Mouse (Mus musculus) heart, embryonic 12.5 days (tissue): ENCODE measurements around the gene Msi2. TPM values are rescaled to one million over a fixed set of nuclear protein-coding genes. Genes with fewer than 3 reads are reported as not detected.

Source experiments
- ATAC-seq: fragments of 200-750 bp; cut with Nextera tagmentation; 2 replicates; pipeline ENCODE4 v1.8.0; 2017; ENCODE audit warnings: moderate TSS enrichment, moderate library complexity; ENCODE audit not compliant: insufficient number of reproducible peaks, low FRiP score
- H3K27ac ChIP-seq: fragments of 300-500 bp; sonication (generic); 2 replicates; pipeline ENCODE4 v1.5.1; 2016; ENCODE audit warnings: mild to moderate bottlenecking, moderate library complexity; ENCODE audit not compliant: poor library complexity, severe bottlenecking
- H3K27me3 ChIP-seq: fragments of 300-500 bp; sonication (generic); replicated peaks from 2 replicates; pipeline ENCODE4 v1.6.1; 2016; ENCODE audit warnings: mild to moderate bottlenecking, moderate library complexity
- H3K36me3 ChIP-seq: fragments of 300-500 bp; sonication (generic); 2 replicates; pipeline ENCODE4 v1.6.1; 2016; ENCODE audit warnings: mild to moderate bottlenecking, moderate library complexity
- H3K4me1 ChIP-seq: fragments of 300-500 bp; sonication (generic); replicated peaks from 2 replicates; pipeline ENCODE4 v1.6.1; 2016; ENCODE audit warnings: mild to moderate bottlenecking
- H3K4me2 ChIP-seq: fragments of 300-500 bp; sonication (generic); 2 replicates; pipeline ENCODE4 v1.6.1; 2016; ENCODE audit warnings: mild to moderate bottlenecking, moderate library complexity
- H3K4me3 ChIP-seq: fragments of 300-500 bp; sonication (generic); 2 replicates; pipeline ENCODE4 v1.5.1; 2016; ENCODE audit warnings: mild to moderate bottlenecking
- H3K9ac ChIP-seq: fragments of 300-500 bp; sonication (generic); 2 replicates; pipeline ENCODE4 v1.6.1; 2016; ENCODE audit warnings: mild to moderate bottlenecking, moderate library complexity
- H3K9me3 ChIP-seq: fragments of 300-500 bp; sonication (generic); replicated peaks from 2 replicates; pipeline ENCODE4 v1.6.1; 2016; ENCODE audit warnings: mild to moderate bottlenecking, moderate library complexity
- whole genome bisulfite sequencing: fragments of 180-500 bp; shearing (Covaris S2); methylation state at CpG from one replicate; pipeline ENCODE4 v1.1.7; 2016; 5-methylcytosine and 5-hydroxymethylcytosine counted together
- polyA plus RNA-seq: library from polyadenylated mRNA; unstranded; fragments of >200 nt; fragmentation: Nextera tagmentation; extraction: Ambion mirVana; gene quantifications from 2 replicates; pipeline ENCODE4 v1.2.1, GENCODE M21; 2016

The Msi2 gene
- polyA plus RNA-seq, 1 experiment from 2014 or later = 20.5 TPM

DNA sequence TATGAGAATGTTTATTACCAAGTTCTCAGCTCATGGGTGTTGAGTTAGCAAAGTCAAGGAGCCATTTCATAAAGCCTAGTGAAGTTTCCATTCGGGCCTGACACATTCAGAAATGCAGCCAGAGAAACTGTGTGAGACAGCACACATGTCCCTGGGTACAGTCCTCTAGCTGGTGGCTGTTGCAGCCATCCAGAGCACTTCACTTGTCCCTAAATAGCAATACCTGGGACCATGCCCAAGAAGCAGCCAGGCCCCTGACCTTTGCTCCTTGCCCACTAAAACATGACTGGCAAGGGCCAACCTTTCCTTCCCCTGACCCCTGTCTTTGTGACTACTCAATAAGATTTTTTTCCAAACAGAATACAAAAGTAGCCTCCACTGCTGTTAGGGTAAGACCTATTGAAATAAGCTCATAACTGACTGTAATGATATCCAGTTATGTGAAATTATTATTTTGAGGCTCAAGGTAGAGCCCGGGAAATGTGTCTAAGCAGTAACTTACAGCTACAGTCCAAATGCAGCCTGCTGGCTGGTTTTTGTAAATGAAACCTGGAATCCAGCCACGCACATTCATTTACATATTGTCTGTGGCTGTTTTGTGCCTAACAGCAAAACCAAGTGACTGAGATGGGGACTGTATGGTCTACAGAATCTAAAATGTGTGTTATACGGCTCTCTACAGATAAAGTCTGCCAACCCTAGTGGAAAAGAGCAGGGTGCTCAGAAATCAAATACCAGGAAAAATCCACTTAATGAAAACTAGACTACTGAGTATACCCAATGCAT is 143.5 kb downstream of the Msi2 start:
- ATAC-seq = no peak
- H3K4me2 ChIP-seq = no peak overlapping the region
- H3K36me3 ChIP-seq = peaks cover 3% of the 10 kb centered on the region; the same call in 1 of the 2 replicates
- no peak overlapping the region for H3K9ac ChIP-seq
- H3K4me1 ChIP-seq = peaks cover 85% of the 10 kb centered on the region
- WGBS = 74% methylated on average over 4 of the region's 4 CpGs
- H3K4me3 ChIP-seq = no peak overlapping the region
- no peaks in the 10 kb centered on the region for H3K27me3 ChIP-seq
- peak overlapping the region; percentile 66 for H3K27ac ChIP-seq
- H3K9me3 ChIP-seq = no peaks in the 10 kb centered on the region

DNA sequence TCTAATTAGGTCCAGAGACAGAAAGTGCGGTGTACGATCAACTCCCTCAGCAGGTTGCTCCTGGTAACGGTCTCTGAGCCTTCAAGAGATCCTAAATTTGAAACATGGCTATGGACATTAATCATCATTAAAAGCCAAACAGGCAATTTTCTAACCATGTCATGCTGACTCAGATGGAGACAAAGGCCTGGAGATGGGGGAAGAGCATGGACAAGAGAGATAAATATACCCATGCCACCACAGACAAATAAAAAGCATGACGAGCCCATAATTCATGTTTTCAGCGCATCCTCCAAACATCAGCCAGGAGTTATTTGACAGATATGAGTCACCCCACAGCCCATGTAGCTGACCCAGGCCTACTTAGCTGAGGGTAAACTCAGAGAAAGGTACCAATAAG is 145.3 kb downstream of the Msi2 start:
- H3K9me3 ChIP-seq = no peaks in the 10 kb centered on the region
- no peak for ATAC-seq
- H3K9ac ChIP-seq = no peak overlapping the region
- H3K4me2 ChIP-seq = no peak overlapping the region
- H3K4me1 ChIP-seq = peaks cover 90% of the 10 kb centered on the region
- H3K27me3 ChIP-seq = no peaks in the 10 kb centered on the region
- H3K4me3 ChIP-seq = no peak overlapping the region
- H3K36me3 ChIP-seq = peaks cover 3% of the 10 kb centered on the region; the same call in 1 of the 2 replicates
- 95% methylated on average over 5 of the region's 5 CpGs for WGBS
- H3K27ac ChIP-seq = no peak overlapping the region

DNA sequence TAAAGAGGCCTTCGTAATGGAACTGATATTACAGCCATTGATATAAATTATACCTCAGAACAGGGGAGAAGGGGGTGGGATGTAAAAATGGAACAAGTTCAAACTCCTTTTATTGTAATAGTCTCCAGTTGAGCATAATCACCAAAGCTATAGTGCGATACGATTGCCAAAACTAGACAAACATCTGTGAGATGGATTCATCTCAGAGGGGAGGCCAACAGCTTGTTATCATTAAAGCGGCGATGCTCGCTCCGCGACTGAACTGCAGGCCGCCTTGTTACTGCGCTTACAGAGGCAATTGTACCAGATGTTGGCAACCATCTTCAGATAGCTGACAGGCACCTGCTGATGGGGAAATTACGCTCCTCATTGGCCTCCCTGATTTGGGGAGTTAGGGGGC is 145.9 kb downstream of the Msi2 start:
- Histone ChIP-seq H3K9me3 (no peaks in the 10 kb centered on the region), H3K9ac (no peak overlapping the region), H3K4me1 (peaks cover 86% of the 10 kb centered on the region), H3K27me3 (no peaks in the 10 kb centered on the region), H3K4me2 (no peak overlapping the region), H3K27ac (no peak overlapping the region), H3K4me3 (no peak overlapping the region), H3K36me3 (no peaks in the 10 kb centered on the region)
- ATAC-seq = no peak
- WGBS = 90% methylated on average over 11 of the region's 11 CpGs

DNA sequence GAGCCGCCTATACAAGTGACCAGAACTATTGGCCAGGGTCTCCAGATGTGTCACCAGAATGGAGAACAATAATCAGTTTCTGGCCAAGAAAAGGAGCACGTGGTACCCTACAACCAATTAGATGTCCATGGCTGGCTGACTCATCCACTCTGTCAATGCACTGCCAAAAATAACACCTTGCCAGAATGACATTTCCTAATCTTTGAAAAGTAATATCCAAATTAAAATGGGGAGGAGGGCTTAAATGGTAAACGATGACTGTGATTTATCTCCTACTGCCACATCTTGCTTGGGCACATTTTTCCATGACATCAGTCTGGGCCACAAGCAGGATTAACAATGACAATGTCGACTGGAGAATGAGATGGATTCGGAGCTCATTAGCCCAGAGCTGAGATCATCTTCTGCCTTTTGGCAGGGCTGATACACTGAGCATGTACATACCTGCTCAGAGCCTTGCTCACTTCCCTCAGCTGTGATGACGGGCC is 147.6 kb downstream of the Msi2 start:
- Histone ChIP-seq H3K4me3 (no peak overlapping the region), H3K27me3 (no peaks in the 10 kb centered on the region), H3K4me2 (no peak overlapping the region), H3K9ac (no peak overlapping the region), H3K27ac (peak overlapping the region; percentile 53), H3K36me3 (peaks cover 5% of the 10 kb centered on the region; the same call in 1 of the 2 replicates), H3K9me3 (no peaks in the 10 kb centered on the region), H3K4me1 (peaks cover 79% of the 10 kb centered on the region)
- 47% methylated on average over 6 of the region's 6 CpGs for WGBS
- ATAC-seq = peak; percentile 65

DNA sequence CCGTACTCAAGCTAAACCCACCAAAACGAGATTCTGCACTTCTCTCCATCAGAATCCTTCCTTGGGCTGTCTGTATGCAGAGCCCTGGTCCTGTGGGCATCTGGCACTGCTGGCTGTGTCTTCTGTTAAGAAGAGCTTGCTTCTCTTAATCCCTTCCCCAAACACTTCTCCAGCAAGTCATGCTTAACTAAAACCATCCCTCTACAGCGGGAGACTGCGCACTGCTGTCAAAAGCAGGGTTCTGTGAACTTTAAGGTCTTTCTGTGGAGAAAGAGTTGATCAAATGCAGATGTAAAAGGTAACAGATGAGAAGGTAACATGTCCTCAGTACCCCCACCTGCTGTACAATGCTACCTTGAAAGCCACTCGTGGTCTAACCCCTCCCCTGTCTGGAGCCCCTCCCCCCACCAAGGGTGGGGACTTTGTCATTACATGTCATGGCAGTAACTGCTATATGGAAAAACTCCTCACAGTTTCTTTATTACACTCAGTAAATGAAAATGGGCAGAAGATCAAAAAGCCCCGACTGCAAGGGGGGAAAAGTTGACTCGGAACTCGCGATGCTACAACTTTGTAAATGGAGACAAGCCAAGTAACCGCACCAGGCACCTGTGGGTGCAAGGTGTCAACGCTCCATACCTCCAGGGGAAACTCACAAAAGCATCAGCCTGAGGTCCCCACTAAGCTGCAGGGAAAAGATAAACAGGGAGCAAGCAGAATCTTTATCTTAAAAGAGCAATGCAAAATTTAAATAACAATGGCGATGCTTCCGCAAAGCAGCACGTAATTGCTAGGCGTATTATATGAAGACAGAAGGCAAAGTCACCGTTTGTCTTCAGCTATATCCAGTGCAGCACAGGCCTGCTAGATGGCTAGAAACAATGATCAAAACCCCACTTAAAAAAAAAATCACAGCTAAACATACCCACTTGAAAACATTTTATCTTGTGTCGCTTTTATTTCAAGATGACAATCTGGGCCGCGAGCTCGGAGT is 151.4 kb downstream of the Msi2 start:
- H3K27ac ChIP-seq = no peak overlapping the region
- no peak overlapping the region for H3K4me3 ChIP-seq
- H3K9ac ChIP-seq = no peak overlapping the region
- H3K36me3 ChIP-seq = peaks cover 13% of the 10 kb centered on the region; the same call in 1 of the 2 replicates
- peaks cover 75% of the 10 kb centered on the region for H3K4me1 ChIP-seq
- 80% methylated on average over 20 of the region's 20 CpGs for WGBS
- no peak overlapping the region for H3K4me2 ChIP-seq
- no peak for ATAC-seq
- H3K27me3 ChIP-seq = no peaks in the 10 kb centered on the region
- H3K9me3 ChIP-seq = no peaks in the 10 kb centered on the region

DNA sequence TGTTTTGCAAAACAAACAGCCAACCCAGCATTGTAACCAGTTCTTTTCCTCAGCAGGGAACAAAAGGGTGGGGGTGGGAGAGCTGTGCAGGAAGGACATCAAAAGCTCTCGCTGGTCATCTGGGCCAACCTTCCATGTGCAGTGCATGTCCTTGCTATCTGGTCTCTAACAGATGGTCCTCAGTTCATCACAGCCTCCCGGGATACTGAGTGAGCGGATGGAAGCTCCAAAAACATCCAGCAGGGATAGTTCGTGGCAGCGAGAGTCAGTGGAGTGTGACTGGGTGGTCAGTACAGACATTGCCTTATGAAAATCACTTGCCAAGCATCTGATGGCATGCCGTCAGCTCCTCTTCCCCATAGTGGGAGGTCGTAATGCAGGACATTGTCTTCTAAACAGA is 153.5 kb downstream of the Msi2 start:
- H3K27ac ChIP-seq = peak overlapping the region; percentile 12; the same call in 1 of the 2 replicates
- ATAC-seq = no peak
- H3K9ac ChIP-seq = no peak overlapping the region
- H3K4me1 ChIP-seq = peaks cover 77% of the 10 kb centered on the region
- no peak overlapping the region for H3K4me3 ChIP-seq
- H3K4me2 ChIP-seq = no peak overlapping the region
- no peaks in the 10 kb centered on the region for H3K27me3 ChIP-seq
- H3K36me3 ChIP-seq = peaks cover 13% of the 10 kb centered on the region; the same call in 1 of the 2 replicates
- WGBS = 72% methylated on average over 7 of the region's 7 CpGs
- no peaks in the 10 kb centered on the region for H3K9me3 ChIP-seq

GRCm38 (mm10) chr11:88564363-88564762 is 153.9 kb downstream of the Msi2 start:
- Histone ChIP-seq H3K4me3 (no peak overlapping the region), H3K4me2 (no peak overlapping the region), H3K36me3 (peaks cover 13% of the 10 kb centered on the region; the same call in 1 of the 2 replicates), H3K9ac (no peak overlapping the region), H3K4me1 (peaks cover 79% of the 10 kb centered on the region), H3K9me3 (no peaks in the 10 kb centered on the region), H3K27me3 (no peaks in the 10 kb centered on the region), H3K27ac (peak overlapping the region; percentile 12)
- no peak for ATAC-seq
- 55% methylated on average over 5 of the region's 5 CpGs for whole genome bisulfite sequencing

DNA sequence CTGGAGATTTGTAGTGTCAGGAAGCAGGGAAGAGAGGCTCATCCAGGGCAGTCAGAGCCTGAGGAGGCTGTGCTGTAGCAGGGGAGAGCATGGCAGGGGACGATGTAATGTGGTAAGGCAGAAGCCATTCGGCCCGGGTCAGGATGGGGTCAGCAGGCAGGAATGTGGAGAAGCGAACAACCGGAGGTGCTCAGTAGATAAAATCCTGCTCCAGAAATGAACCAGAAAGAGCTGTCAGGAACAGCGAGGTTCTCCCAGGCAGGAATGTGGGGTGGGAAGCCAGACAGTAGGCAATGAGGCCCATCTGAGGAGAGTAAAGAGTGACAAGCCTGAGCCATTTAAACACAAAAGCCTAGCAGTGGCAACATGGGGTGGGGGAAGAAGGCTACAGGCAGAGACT is 157.1 kb downstream of the Msi2 start:
- Histone ChIP-seq H3K4me2 (peak overlapping the region; percentile 43), H3K4me3 (no peak overlapping the region), H3K27ac (peak overlapping the region; percentile 97), H3K9ac (peak overlapping the region; percentile 55; the same call in 1 of the 2 replicates), H3K9me3 (no peaks in the 10 kb centered on the region), H3K27me3 (no peaks in the 10 kb centered on the region), H3K4me1 (peaks cover 83% of the 10 kb centered on the region), H3K36me3 (peaks cover 7% of the 10 kb centered on the region; the same call in 1 of the 2 replicates)
- peak; percentile 79 for ATAC-seq
- WGBS = 6% methylated on average over 6 of the region's 6 CpGs

DNA sequence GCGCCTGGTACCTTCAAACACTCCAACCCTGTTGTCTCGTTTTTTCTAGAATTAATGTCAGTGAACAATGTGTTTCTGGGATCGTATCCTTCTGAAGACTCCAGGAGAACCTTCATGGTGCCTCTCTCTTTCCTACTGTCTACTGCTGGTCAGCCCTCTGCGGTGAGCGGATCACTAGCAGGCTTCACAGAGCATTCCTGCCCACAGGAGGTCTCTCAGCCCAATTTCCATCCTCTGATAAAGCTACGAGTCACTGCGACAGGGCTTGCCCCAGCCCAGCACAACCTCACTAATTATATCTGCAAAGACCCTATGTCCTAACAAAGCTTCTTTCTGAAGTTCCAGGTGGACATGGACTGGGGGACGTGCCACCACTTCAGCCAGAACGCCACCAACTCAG is 157.7 kb downstream of the Msi2 start:
- H3K4me2 ChIP-seq = peak overlapping the region; percentile 43

DNA sequence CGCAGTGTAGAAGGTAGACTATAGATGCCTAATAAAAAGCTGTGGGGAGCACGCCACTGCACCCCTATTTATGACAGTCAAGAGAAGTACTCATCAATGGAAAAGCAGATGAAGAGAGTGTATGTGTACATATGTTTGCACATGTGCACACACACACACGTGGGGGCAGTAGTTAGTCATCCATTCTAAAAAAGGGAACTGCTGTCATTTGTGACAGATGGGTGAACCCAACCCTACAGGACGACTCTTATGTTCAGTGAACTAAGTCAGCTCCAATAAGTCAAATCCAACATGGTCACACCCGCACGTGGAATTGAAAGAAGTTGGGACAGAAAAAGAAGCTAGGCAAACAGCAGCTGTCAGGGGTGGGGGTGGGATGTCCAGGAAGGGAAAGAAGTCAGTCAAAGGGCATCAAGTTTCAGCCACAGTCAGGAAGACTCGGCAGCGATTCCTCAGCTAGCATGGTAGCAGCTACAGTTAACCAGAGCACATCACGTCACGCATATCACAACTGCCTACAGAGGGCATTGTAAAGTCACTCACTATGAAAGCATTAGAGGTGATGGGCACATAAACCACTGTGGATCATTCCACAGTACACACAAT is 158.8 kb downstream of the Msi2 start:
- Histone ChIP-seq H3K4me3 (no peak overlapping the region), H3K4me1 (peaks cover 88% of the 10 kb centered on the region), H3K9me3 (no peaks in the 10 kb centered on the region), H3K27me3 (no peaks in the 10 kb centered on the region), H3K9ac (no peak overlapping the region), H3K36me3 (peaks cover 3% of the 10 kb centered on the region; the same call in 1 of the 2 replicates), H3K27ac (peak overlapping the region; percentile 77), H3K4me2 (no peak overlapping the region)
- 40% methylated on average over 10 of the region's 10 CpGs for WGBS
- ATAC-seq = no peak

More for the DNA sequence above, 157.7 kb downstream of the Msi2 start:
- no peak overlapping the region for H3K4me3 ChIP-seq
- no peaks in the 10 kb centered on the region for H3K27me3 ChIP-seq
- peak overlapping the region; percentile 55; the same call in 1 of the 2 replicates for H3K9ac ChIP-seq
- H3K4me1 ChIP-seq = peaks cover 88% of the 10 kb centered on the region
- peak overlapping the region; percentile 97 for H3K27ac ChIP-seq
- no peaks in the 10 kb centered on the region for H3K9me3 ChIP-seq
- ATAC-seq = no peak
- 43% methylated on average over 9 of the region's 9 CpGs for WGBS
- H3K36me3 ChIP-seq = peaks cover 7% of the 10 kb centered on the region; the same call in 1 of the 2 replicates
